Mouse (Mus musculus) lung, embryonic 14.5 days (tissue): Measurements from ENCODE around the gene Gm10272. TPM values are rescaled to one million over a fixed set of nuclear protein-coding genes. Genes with fewer than 3 reads are reported as not detected.
"Not testable (repeated sequence)": the region's sequence is repeated elsewhere in the genome, so short reads cannot be mapped to it uniquely, and the experiment has no call there.

Source experiments
- ATAC-seq: fragments of 200-750 bp; cut with Nextera tagmentation; 2 replicates; pipeline ENCODE4 v1.8.0; 2017; ENCODE audit warnings: mild to moderate bottlenecking, moderate TSS enrichment, moderate library complexity; ENCODE audit not compliant: insufficient read depth
- DNase-seq: peaks from one replicate; pipeline ENCODE4 v3.0.0-alpha.2; 2015
- H3K27ac ChIP-seq: fragments of 300-500 bp; sonication (generic); 2 replicates; pipeline ENCODE4 v1.5.1; 2014; ENCODE audit warnings: low read depth, mild to moderate bottlenecking, moderate library complexity
- H3K27me3 ChIP-seq: fragments of 300-500 bp; sonication (generic); 2 replicates; pipeline ENCODE4 v1.6.1; 2014; ENCODE audit warnings: low read length, control low read depth; ENCODE audit not compliant: insufficient read depth
- H3K36me3 ChIP-seq: fragments of 300-500 bp; sonication (generic); 2 replicates; pipeline ENCODE4 v1.6.1; 2014; ENCODE audit warnings: control low read depth; ENCODE audit not compliant: insufficient read depth
- H3K4me1 ChIP-seq: fragments of 300-500 bp; sonication (generic); 2 replicates; pipeline ENCODE4 v1.6.1; 2014; ENCODE audit warnings: antibody characterized with exemption, control low read depth; ENCODE audit not compliant: insufficient read depth
- H3K4me2 ChIP-seq: fragments of 300-500 bp; sonication (generic); 2 replicates; pipeline ENCODE4 v1.6.1; 2014; ENCODE audit warnings: mild to moderate bottlenecking
- H3K4me3 ChIP-seq: fragments of 300-500 bp; sonication (generic); 2 replicates; pipeline ENCODE4 v1.5.1; 2014; ENCODE audit warnings: low read depth, low read length
- H3K9ac ChIP-seq: fragments of 300-500 bp; sonication (generic); 2 replicates; pipeline ENCODE4 v1.6.1; 2014
- H3K9me3 ChIP-seq: fragments of 300-500 bp; sonication (generic); 2 replicates; pipeline ENCODE4 v1.6.1; 2016; ENCODE audit warnings: low read depth, low read length, control low read depth
- CTCF ChIP-seq: IDR thresholded peaks from 2 replicates; pipeline ENCODE4 v1.5.1; 2016; ENCODE audit warnings: antibody characterized with exemption, low read depth
- WGBS: fragments of 180-500 bp; shearing (Covaris S2); extraction: QIAGEN DNeasy Blood & Tissue Kit; methylation state at CpG from one replicate; pipeline ENCODE4 v1.1.7; 2014; 5-methylcytosine and 5-hydroxymethylcytosine counted together
- polyA plus RNA-seq: library from polyadenylated mRNA; unstranded; fragments of >200 nt; fragmentation: Nextera tagmentation; extraction: Ambion mirVana; gene quantifications from 2 replicates; pipeline ENCODE4 v1.2.1, GENCODE M21; 2014

Gm10272 gene
- polyA plus RNA-seq, 1 experiment from 2014 or later = not detected

GRCm38 (mm10) chr10:77752312-77752711 lies 45.9 kb downstream of the Gm10272 start:
- peak; percentile 21 for DNase-seq
- not testable (repeated sequence) for H3K4me3 ChIP-seq, H3K27ac ChIP-seq, H3K9ac ChIP-seq, H3K4me1 ChIP-seq, H3K4me2 ChIP-seq, H3K27me3 ChIP-seq, H3K9me3 ChIP-seq, H3K36me3 ChIP-seq, ATAC-seq
- WGBS = 47% methylated on average over 3 of the region's 3 CpGs
- 0 out of 2 replicates have a peak, but pooled peaks have one; percentile 14 for TF ChIP-seq CTCF

GRCm38 (mm10) chr10:77753448-77753847 lies 47.0 kb downstream of the Gm10272 start:
- no peak for TF ChIP-seq CTCF
- no peak overlapping the region for H3K9ac ChIP-seq
- H3K4me2 ChIP-seq = no peak overlapping the region
- ATAC-seq (no peak), DNase-seq (peak; percentile 10)
- no peak overlapping the region for H3K27ac ChIP-seq
- H3K27me3 ChIP-seq = no peaks in the 10 kb centered on the region
- no peaks in the 10 kb centered on the region for H3K9me3 ChIP-seq
- H3K4me3 ChIP-seq = no peak overlapping the region
- H3K36me3 ChIP-seq = no peaks in the 10 kb centered on the region
- H3K4me1 ChIP-seq = no peaks in the 10 kb centered on the region

Other genes starting within 250 kb of the Gm10272 start
- gene Fam207a, start 190.8 kb upstream of the Gm10272 start, polyA plus RNA-seq = 38.4 and 43.8 TPM in 2 replicates
- gene Itgb2, start 176.4 kb upstream of the Gm10272 start, polyA plus RNA-seq = 2.0 and 3.0 TPM in 2 replicates
- 109 and 112 TPM in 2 replicates for gene Pttg1ip, start 124.9 kb upstream of the Gm10272 start, polyA plus RNA-seq
- gene Sumo3, start 100.5 kb upstream of the Gm10272 start, polyA plus RNA-seq = 329 and 337 TPM in 2 replicates
- 3.0 and 3.5 TPM in 2 replicates for gene Gm49325, start 100.4 kb upstream of the Gm10272 start, polyA plus RNA-seq
- gene Ube2g2, start 84.4 kb upstream of the Gm10272 start, polyA plus RNA-seq = 47.9 and 50.9 TPM in 2 replicates
- 0.11 and 0.22 TPM in 2 replicates for gene Tspear, start 20.1 kb upstream of the Gm10272 start, polyA plus RNA-seq
- gene Gm19402, start 15.9 kb upstream of the Gm10272 start, polyA plus RNA-seq = not detected in 2 replicates
- not detected in 2 replicates for gene Gm9508, start 9.4 kb upstream of the Gm10272 start, polyA plus RNA-seq
- not detected in 2 replicates for gene Gm10024, start 4.8 kb downstream of the Gm10272 start, polyA plus RNA-seq
- gene Gm10142, start 9.2 kb downstream of the Gm10272 start, polyA plus RNA-seq = not detected in 2 replicates
- not detected in 2 replicates for gene Krtap12-1, start 14.0 kb downstream of the Gm10272 start, polyA plus RNA-seq
- not detected in 2 replicates for gene Gm10100, start 19.9 kb downstream of the Gm10272 start, polyA plus RNA-seq
- not detected in 2 replicates for gene Gm18596, start 36.0 kb downstream of the Gm10272 start, polyA plus RNA-seq
- not detected in 2 replicates for gene Gm9736, start 44.7 kb downstream of the Gm10272 start, polyA plus RNA-seq
- not detected in 2 replicates for gene Gm3233, start 53.1 kb downstream of the Gm10272 start, polyA plus RNA-seq
- not detected in 2 replicates for gene Gm3238, start 64.7 kb downstream of the Gm10272 start, polyA plus RNA-seq
- not detected in 2 replicates for gene Gm7138, start 70.3 kb downstream of the Gm10272 start, polyA plus RNA-seq
- not detected in 2 replicates for gene Gm3250, start 75.9 kb downstream of the Gm10272 start, polyA plus RNA-seq
- gene Gm7137, start 81.6 kb downstream of the Gm10272 start, polyA plus RNA-seq = not detected in 2 replicates
- not detected in 2 replicates for gene Gm9639, start 88.5 kb downstream of the Gm10272 start, polyA plus RNA-seq
- gene Gm19668, start 92.5 kb downstream of the Gm10272 start, polyA plus RNA-seq = not detected in 2 replicates
- gene Gm9507, start 105.2 kb downstream of the Gm10272 start, polyA plus RNA-seq = not detected in 2 replicates
- not detected in 2 replicates for gene Gm2696, start 108.1 kb downstream of the Gm10272 start, polyA plus RNA-seq
- gene Krtap10-4, start 120.5 kb downstream of the Gm10272 start, polyA plus RNA-seq = not detected in 2 replicates
- not detected in 2 replicates for gene Krtap10-10, start 129.3 kb downstream of the Gm10272 start, polyA plus RNA-seq
- gene Gm36176, start 140.2 kb downstream of the Gm10272 start, polyA plus RNA-seq = not detected in 2 replicates
- gene Gm10318, start 146.2 kb downstream of the Gm10272 start, polyA plus RNA-seq = not detected in 2 replicates
- not detected in 2 replicates for gene Gm3285, start 155.3 kb downstream of the Gm10272 start, polyA plus RNA-seq
- 3.4 and 4.2 TPM in 2 replicates for gene Lrrc3, start 195.9 kb downstream of the Gm10272 start, polyA plus RNA-seq